Mouse (Mus musculus) c-Kit-positive CD71-positive TER-119-positive erythroid progenitor cells, embryonic 14.5 days (primary cell): ENCODE measurements around the gene Olfr1191-ps1.
"Not testable (repeated sequence)": the region's sequence is repeated elsewhere in the genome, so short reads cannot be mapped to it uniquely, and the experiment has no call there.

ENCODE experiments used
- DNase-seq: peaks from one replicate; pipeline ENCODE4 v3.0.0-alpha.2; 2013; ENCODE audit warnings: low spot score

Olfr1191-ps1 gene

GRCm38 (mm10) chr2:88640242-88640641, at the start of gene Olfr1191-ps1:
Olfr1191-ps1 (plus strand) TSS chr2:88640542.
- DNase-seq = not testable (repeated sequence)

GRCm38 (mm10) chr2:88648209-88648608, 7.9 kb downstream of the Olfr1191-ps1 start, which contains the start of gene Olfr1192-ps1:
Olfr1192-ps1 (plus strand) TSS chr2:88648509.
- no peak for DNase-seq

- not testable (repeated sequence) for DNase-seq
These were observed 35.0 kb downstream of the Olfr1191-ps1 start, which contains the start of gene Olfr1193 for GRCm38 (mm10) chr2:88675328-88675727. Olfr1193 (plus strand) TSS chr2:88675628.

- DNase-seq = no peak
These were observed 48.7 kb downstream of the Olfr1191-ps1 start, which contains the start of gene Olfr1195 for GRCm38 (mm10) chr2:88689087-88689486. Olfr1195 (minus strand) TSS chr2:88689187.
